13 mouse cellular contexts compared by ENCODE assay signal in the genomic region with DNA sequence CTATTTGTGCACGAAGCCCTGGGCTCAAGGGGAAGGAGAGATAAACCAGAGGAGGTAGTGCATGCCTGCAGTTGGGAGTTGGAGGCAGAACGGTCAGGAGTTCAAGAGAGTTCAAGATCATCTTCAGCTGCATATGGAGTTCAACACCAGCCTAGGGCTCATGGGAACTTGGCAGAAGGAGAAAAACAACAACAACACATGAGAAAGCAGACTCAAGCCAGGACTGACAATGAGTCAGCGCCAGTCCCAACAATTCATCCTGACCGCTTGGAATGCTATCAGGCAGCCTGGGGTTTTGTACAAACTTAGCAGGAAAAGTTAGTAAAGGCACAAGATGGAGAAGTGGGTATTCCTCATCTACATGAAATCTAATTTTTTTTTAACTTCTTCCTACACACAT.
DNase-seq lines count a peak whose midpoint lies in the region.
"Had no signal": no experiment of that assay in that cellular context is flagged by ENCODE, and none has a peak within 500 bp of the region (broad histone marks: within the 10 kb centered on the region; RNA-seq: fewer than 3 reads in every experiment).

No protein-coding gene starts in this region.

- peak; percentile 59 for DNase-seq in gastrocnemius, adult 18-20 months (ENCODE audit: low spot score)
- DNase-seq in gastrocnemius, postnatal 4 days (ENCODE audit: low spot score in 2 of 2) = no peak
- peak; percentile 65 to 66 for DNase-seq in heart, adult 9 months (ENCODE audit: low spot score in 2 of 2)
- DNase-seq in heart, postnatal 14 days = no peak
- peak; percentile 7 for DNase-seq in 3134 (ENCODE audit: extremely low read depth, insufficient read length, low spot score)
- DNase-seq in brain, adult 2 months (ENCODE audit: low read depth, low spot score) = peak; percentile 17
- no peak for DNase-seq in spleen, postnatal 36 days (ENCODE audit: low spot score in 2 of 2)
- no peak for DNase-seq in T-cell, adult 2 months (ENCODE audit: low spot score)
- DNase-seq: adrenal gland, postnatal 14 days; cerebellum, adult 9-10 months; lung, embryonic 14.5 days; lung, postnatal 4 days; spleen, adult 18-20 months had no signal

- intact Hi-C loops in heart, postnatal 14 days (cut with DNase I) = loop anchor here (5.0 kb wide), 1 partner anchor 112 kb away; no protein-coding TSS in a partner anchor

Comparison
In these comparisons a context has a peak if more than half of its experiments do, and no peak if none do; other contexts are left out.
1. DNase-seq: peak in gastrocnemius, adult 18-20 months (single experiment), heart, adult 9 months (2 of 2), 3134 (single experiment) and brain, adult 2 months (single experiment); none in gastrocnemius, postnatal 4 days (0 of 2), heart, postnatal 14 days (0 of 2), spleen, postnatal 36 days (0 of 2) and T-cell, adult 2 months (single experiment).